Mouse (Mus musculus): ENCODE data around the gene Adamts9.

- TF ChIP-seq POLR2A (IDR thresholded peaks at IDR 0.05; ENCODE audit: low read depth, low read length), result no peak
- no peak for TF ChIP-seq JUND (conservative IDR thresholded peaks at IDR 0.05; ENCODE audit: low read depth, low read length)
- no peak for TF ChIP-seq MXI1 (IDR thresholded peaks at IDR 0.05; ENCODE audit: low read depth, low read length)
Measured at GRCm38 (mm10) chr6:92779935-92780205, 163.4 kb downstream of the Adamts9 start.
